Mouse (Mus musculus) left cerebral cortex, adult 18-20 months (tissue): Measurements from ENCODE around the gene Pdha1. TPM values are rescaled to one million over a fixed set of nuclear protein-coding genes. Genes with fewer than 3 reads are reported as not detected.

Source experiments
- DNase-seq, 2 experiments: peaks; one replicate each; pipeline ENCODE4 v3.0.0; 2021 to 2022; ENCODE audit warnings: low spot score in 2 of 2, mixed read lengths in 1 of 2
- long read RNA-seq, 2 experiments: library from polyadenylated mRNA; stranded (forward); transcript quantifications; one replicate each; pipeline ENCODE4 v2.0.0; 2021
- total RNA-seq, 2 experiments: library from RNA; stranded (reverse); gene quantifications; 2 replicates each; pipeline ENCODE4 v1.2.3; 2021

Gene Pdha1
- total RNA-seq, result 100 to 1,000 TPM; 229 to 231 TPM
- long read RNA-seq, experiment 1, transcript Pdha1-201 (11 exons, 2,848 nt), result major isoform, 303 of 337 reads
- long read RNA-seq, experiment 1, partial matches to known transcripts, result 20 of 337 reads
- long read RNA-seq, experiment 1, other reads (novel, unspliced or antisense), result 14 of 337 reads
- long read RNA-seq, experiment 2, transcript Pdha1-201 (11 exons, 2,848 nt), result major isoform, 239 of 252 reads
- long read RNA-seq, experiment 2, partial matches to known transcripts, result 9 of 252 reads
- long read RNA-seq, experiment 2, other reads (novel, unspliced or antisense), result 4 of 252 reads

GRCm38 (mm10) chrX:160137861-160138717 lies at the start of gene Pdha1:
Pdha1 (minus strand) TSS chrX:160138413.
- DNase-seq, result peak; percentile 73 to 85

DNA sequence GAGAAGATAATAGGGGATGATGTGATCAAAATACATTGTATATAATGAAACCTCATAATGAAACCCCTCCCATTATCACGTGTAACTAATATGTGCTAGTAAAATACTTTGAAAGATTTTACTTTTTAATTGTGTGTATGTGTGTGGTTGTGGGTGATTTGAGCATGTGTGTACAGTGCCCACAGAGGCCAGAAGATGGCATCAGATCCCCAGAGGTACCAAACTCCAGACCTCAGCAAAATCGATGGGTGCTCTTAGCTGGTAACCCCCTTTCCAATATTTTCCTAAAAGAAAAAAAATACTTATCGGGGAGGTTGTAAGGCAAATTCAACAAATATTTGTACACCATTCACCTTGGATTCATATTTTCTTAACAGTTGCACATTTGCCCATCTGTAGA lies 40.8 kb upstream of the Pdha1 start:
- DNase-seq, result no peak

DNA sequence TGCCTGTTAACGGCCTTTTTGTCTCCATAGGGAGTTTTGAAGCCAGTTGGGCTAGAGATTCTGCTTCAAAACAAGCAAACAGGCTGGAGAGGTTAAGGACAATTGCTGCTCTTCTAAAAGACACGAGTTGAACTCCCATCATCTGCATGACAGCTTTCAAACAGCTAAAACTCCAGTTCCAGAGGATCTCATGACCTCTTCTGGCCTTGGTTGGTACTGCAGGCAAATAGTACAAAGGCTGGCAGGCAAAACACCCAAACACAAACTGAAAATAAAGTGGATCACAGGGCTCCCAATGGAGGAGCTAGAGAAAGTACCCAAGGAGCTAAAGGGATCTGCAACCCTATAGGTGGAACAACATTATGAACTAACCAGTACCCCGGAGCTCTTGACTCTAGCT lies 31.9 kb upstream of the Pdha1 start:
- DNase-seq, result peak; percentile 56 to 68

- no peak for DNase-seq
These were observed 28.2 kb upstream of the Pdha1 start for GRCm38 (mm10) chrX:160166246-160166985.

- no peak for DNase-seq
These were observed 26.0 kb upstream of the Pdha1 start for GRCm38 (mm10) chrX:160164259-160164658.

GRCm38 (mm10) chrX:160153147-160153815 lies 15.1 kb upstream of the Pdha1 start:
- peak in 1 of 2 experiments; percentile 10 for DNase-seq

DNA sequence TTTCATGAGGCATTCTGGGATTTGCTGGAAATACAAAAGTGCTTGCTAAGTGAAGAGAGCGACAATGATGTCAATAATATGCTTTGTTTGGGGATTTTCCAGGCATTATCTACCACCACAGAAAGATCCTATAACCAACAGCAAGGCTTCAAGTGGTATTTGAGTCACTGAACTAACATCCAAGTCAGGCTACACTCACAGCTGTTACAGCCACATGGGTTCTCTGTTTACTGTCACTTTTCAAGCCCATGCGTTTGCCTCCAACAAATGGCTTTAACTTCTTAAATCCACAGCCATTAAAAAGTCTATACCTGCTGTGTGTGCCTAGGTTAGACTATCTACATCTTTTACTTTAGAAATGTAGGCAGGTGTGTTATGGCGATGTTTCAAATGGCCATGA lies 10.6 kb upstream of the Pdha1 start:
- no peak for DNase-seq

DNA sequence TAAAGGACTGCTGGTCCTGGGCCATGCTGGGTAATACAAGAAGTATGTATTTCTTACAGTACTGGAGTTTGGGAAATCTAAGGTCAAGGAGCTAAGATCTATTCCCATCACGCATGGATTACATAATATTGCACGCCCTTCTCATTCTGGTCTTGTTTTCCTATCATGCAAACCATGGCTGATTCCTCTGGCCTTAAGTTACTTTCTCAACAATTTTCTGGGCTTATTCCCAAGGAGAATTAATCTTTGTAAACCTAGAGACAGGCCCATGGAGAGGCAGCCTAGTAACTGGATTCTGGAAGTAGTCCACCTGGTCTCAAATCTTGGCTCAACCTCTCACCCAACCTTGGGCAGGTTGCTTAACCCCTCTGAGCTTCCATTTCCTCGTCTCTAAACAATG lies 9.2 kb upstream of the Pdha1 start:
- DNase-seq, result no peak

DNA sequence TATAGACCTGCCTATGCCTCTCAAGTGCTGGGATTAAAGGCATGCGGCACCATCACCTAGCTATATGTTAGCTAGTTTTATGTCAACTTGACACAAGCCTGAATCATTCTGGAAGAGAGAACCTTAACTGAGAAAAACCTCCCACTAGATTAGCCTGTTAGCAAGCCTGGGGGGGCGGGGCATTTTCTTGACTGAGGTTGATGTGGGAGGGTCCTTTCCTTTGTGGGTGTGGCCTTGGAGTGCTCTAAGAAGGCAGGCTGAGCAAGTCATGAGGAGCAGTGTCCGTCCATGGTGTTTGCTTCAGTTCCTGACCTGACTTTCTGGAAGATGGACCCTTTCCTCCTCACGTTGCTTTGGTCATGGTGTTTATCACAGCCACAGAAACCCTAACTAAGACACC lies 8.6 kb upstream of the Pdha1 start:
- no peak for DNase-seq

GRCm38 (mm10) chrX:160137177-160137860 lies 894 bp downstream of the Pdha1 start:
- no peak for DNase-seq

DNA sequence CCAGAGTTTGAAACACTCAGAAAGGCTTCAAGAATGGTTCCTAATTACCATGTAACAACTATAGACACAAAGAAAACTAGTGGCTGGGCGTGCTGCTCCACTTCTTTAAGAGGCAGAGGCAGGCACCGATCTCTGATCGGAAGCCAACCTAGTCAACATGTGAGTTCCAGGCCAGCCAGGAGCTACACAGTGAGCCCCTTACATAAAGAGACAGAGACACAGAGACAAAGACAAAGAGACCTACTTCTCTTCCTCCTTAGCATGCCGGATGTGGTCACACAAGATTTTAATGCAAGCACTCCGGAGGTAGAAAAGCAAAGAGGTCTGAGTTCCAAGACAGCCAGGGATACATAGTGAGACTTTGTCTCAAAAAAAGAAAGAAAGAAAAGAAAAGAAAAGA lies 2.1 kb downstream of the Pdha1 start:
- no peak for DNase-seq

- DNase-seq, result no peak
These were observed 2.5 kb downstream of the Pdha1 start for GRCm38 (mm10) chrX:160135719-160136118.

GRCm38 (mm10) chrX:160134136-160134843 lies 3.9 kb downstream of the Pdha1 start:
- no peak for DNase-seq

- DNase-seq, result peak; percentile 48 to 56
These were observed 21.6 kb downstream of the Pdha1 start for GRCm38 (mm10) chrX:160116658-160117057.

DNA sequence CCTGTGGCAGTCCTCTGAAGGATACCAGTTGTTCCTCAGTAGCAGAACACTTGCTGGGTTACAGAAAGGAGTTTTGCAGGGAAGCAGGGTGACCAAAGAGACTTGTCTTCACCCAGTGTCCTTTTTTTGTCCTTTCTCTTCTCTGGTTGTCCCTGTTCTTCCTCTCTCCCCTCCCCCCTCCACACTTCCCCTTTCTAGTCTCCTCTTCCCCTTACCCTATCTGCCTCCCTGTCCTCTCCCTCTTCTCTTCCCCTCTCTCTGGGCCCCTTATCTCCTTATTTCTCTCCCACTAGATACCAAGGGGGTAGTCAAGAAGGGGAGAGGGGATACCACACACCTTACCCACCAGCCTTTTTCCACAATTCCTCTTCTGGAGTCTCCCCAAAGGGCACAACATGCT lies 22.1 kb downstream of the Pdha1 start:
- DNase-seq, result no peak

GRCm38 (mm10) chrX:160113777-160114176 lies 24.4 kb downstream of the Pdha1 start:
- DNase-seq, result no peak

DNA sequence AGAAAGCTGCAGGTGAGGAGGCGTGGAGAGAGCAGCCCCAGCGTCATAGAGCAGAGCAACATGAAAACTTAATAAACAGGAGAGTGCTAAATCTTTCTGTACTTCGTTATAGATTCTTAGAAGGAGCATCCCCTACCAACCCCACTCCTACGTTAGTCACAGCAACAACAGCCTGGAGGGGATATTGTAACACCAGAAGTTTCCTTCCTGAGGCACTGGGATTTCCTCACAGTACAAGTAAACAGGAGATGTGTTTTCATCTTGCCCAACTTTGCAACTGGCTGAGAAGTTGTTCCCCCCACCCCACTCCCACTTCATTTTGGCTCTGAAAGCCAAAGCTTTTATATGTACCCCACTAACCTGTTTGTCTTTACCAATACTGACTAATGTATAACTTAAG lies 30.4 kb downstream of the Pdha1 start:
- no peak for DNase-seq

- no peak for DNase-seq
These were observed 46.2 kb downstream of the Pdha1 start for GRCm38 (mm10) chrX:160091973-160092372.
